Mouse (Mus musculus): ENCODE data around the gene Samd9l. TPM values are rescaled to one million over a fixed set of nuclear protein-coding genes. Genes with fewer than 3 reads are reported as not detected.
"Not testable (repeated sequence)": the region's sequence is repeated elsewhere in the genome, so short reads cannot be mapped to it uniquely, and the experiment has no call there.

Samd9l gene
- 1 to 10 TPM; 2.7 to 3.8 (median 3.2) TPM for total RNA-seq (2022)

- DNase-seq (ENCODE audit: low spot score in 2 of 2): peak; percentile 28 to 33
These were observed at the start of gene Samd9l for GRCm38 (mm10) chr6:3399340-3400068. TSS of gene Samd9l (minus strand) at chr6:3399572.

GRCm38 (mm10) chr6:3447404-3447803 is 48.0 kb upstream of the Samd9l start:
- DNase-seq (ENCODE audit: low spot score in 2 of 2): peak; percentile 30 to 71

- DNase-seq (ENCODE audit: low spot score in 2 of 2): no peak
These were observed 44.5 kb upstream of the Samd9l start for GRCm38 (mm10) chr6:3443905-3444304.

GRCm38 (mm10) chr6:3436087-3436486 is 36.7 kb upstream of the Samd9l start:
- no peak for DNase-seq (ENCODE audit: low spot score in 2 of 2)

- DNase-seq (ENCODE audit: low spot score in 2 of 2): not testable (repeated sequence)
These were observed 31.6 kb upstream of the Samd9l start for GRCm38 (mm10) chr6:3430976-3431375.

- no peak for DNase-seq (ENCODE audit: low spot score in 2 of 2)
These were observed 27.7 kb upstream of the Samd9l start for GRCm38 (mm10) chr6:3427047-3427446.

GRCm38 (mm10) chr6:3425333-3425732 is 26.0 kb upstream of the Samd9l start:
- not testable (repeated sequence) for DNase-seq (ENCODE audit: low spot score in 2 of 2)

GRCm38 (mm10) chr6:3424613-3425277 is 25.4 kb upstream of the Samd9l start:
- DNase-seq (ENCODE audit: low spot score in 2 of 2): not testable (repeated sequence)

- DNase-seq (ENCODE audit: low spot score in 2 of 2): not testable (repeated sequence)
These were observed 2.0 kb downstream of the Samd9l start for GRCm38 (mm10) chr6:3397182-3397906.

GRCm38 (mm10) chr6:3395921-3396611 is 3.3 kb downstream of the Samd9l start:
- DNase-seq (ENCODE audit: low spot score in 2 of 2): not testable (repeated sequence)

- no peak for DNase-seq (ENCODE audit: low spot score in 2 of 2)
These were observed 9.4 kb downstream of the Samd9l start for GRCm38 (mm10) chr6:3389995-3390394.

- DNase-seq (ENCODE audit: low spot score in 2 of 2): no peak
These were observed 12.8 kb downstream of the Samd9l start for GRCm38 (mm10) chr6:3386565-3386964.

- not testable (repeated sequence) for DNase-seq (ENCODE audit: low spot score in 2 of 2)
These were observed 14.6 kb downstream of the Samd9l start for GRCm38 (mm10) chr6:3384816-3385215.

- DNase-seq (ENCODE audit: low spot score in 2 of 2): not testable (repeated sequence)
These were observed 15.1 kb downstream of the Samd9l start for GRCm38 (mm10) chr6:3384115-3384791.

- no peak for DNase-seq (ENCODE audit: low spot score in 2 of 2)
These were observed 20.2 kb downstream of the Samd9l start for GRCm38 (mm10) chr6:3379146-3379545.

- no peak for DNase-seq (ENCODE audit: low spot score in 2 of 2)
These were observed 22.7 kb downstream of the Samd9l start for GRCm38 (mm10) chr6:3376687-3377086.

GRCm38 (mm10) chr6:3369527-3369926 is 29.8 kb downstream of the Samd9l start:
- DNase-seq (ENCODE audit: low spot score in 2 of 2): no peak

- not testable (repeated sequence) for DNase-seq (ENCODE audit: low spot score in 2 of 2)
These were observed 33.8 kb downstream of the Samd9l start for GRCm38 (mm10) chr6:3365609-3366008.

- DNase-seq (ENCODE audit: low spot score in 2 of 2): peak in 1 of 2 experiments; percentile 9
These were observed 53.3 kb downstream of the Samd9l start for GRCm38 (mm10) chr6:3345924-3346597.

GRCm38 (mm10) chr6:3345043-3345639 is 54.2 kb downstream of the Samd9l start:
- not testable (repeated sequence) for DNase-seq (ENCODE audit: low spot score in 2 of 2)
